Mouse (Mus musculus) gastrocnemius, postnatal 36 days (tissue): ENCODE data around the gene Klhl25. TPM values are rescaled to one million over a fixed set of nuclear protein-coding genes. Genes with fewer than 3 reads are reported as not detected.
A peak's percentile ranks its signal among the peaks of the same experiment; 100 is the strongest.
"Not testable (repeated sequence)": the region's sequence is repeated elsewhere in the genome, so short reads cannot be mapped to it uniquely, and the experiment has no call there.

Source experiments
- DNase-seq, 2 experiments: peaks; one replicate each; pipeline ENCODE4 v3.0.0; 2022
- intact Hi-C: fragments of 180-260 bp; cut with DNase I; formaldehyde crosslinking; loops from one replicate; pipeline ENCODE4 v1.15.1; 2025
- total RNA-seq, 2 experiments: library from RNA; stranded (reverse); gene quantifications; 2 replicates each; pipeline ENCODE4 v1.2.3; 2021

Klhl25 gene
- total RNA-seq, 2 experiments from 2014 or later = 3.3 to 3.4 TPM

DNA sequence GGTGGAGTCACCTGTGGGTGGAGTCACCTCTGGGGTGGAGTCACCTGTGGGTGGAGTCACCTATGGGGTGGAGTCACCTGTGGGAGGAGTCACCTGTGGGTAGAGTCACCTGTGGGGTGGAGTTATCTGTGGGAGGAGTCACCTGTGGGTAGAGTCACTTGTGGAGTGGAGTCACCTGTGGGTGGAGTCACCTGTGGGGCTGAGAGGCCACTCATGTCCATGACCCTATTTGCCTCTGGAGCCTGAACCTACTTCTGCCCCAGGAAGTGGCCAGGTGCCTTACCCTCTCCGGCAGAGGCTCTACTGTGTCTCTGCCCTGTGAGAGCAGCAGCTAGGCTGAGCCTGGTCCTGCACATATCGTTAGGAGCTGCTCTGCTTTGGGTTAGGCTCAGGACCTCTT, 20.6 kb downstream of the Klhl25 start:
- DNase-seq = no peak
- intact Hi-C loops = no loop called here

DNA sequence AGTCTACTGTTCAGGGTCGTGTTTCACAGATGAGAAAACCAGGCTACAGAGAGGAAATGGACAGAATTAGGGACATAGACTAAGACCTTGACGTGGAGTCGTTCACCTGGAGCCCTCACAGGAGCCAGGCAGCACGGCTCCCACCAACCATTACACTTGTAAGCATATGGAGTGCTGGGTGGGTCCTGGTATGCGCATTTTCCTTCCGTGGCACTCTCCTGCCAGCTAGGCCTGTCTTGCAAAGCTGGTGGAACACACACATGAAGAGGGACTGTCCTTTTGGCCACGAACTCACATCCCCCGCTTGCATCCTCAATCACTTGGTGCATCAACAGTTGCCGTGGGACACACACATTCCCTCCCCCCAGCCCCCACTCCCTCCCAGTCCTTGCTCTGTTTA, 22.4 kb downstream of the Klhl25 start:
- no peak for DNase-seq
- intact Hi-C loops = no loop called here

DNA sequence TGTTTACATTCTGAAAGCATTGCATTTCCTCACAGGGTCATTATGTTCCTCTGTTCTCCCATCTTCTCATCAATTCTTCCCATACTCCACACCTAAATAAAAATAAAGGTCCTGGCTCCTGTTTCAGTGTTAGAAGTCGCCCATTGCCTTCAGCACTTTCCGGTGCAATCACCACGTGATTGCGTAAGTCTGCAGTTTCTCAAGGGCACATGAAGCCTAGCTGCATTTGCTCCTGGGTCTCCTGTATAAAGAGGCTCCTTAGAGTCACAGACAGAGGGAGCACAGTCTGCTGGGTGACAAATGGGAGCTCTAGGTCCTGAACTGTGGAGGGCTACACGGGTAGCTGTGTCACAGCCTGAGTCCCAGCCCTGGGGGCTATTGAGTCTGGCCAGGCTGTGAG, 24.1 kb downstream of the Klhl25 start:
- intact Hi-C loops = no loop called here
- no peak for DNase-seq

DNA sequence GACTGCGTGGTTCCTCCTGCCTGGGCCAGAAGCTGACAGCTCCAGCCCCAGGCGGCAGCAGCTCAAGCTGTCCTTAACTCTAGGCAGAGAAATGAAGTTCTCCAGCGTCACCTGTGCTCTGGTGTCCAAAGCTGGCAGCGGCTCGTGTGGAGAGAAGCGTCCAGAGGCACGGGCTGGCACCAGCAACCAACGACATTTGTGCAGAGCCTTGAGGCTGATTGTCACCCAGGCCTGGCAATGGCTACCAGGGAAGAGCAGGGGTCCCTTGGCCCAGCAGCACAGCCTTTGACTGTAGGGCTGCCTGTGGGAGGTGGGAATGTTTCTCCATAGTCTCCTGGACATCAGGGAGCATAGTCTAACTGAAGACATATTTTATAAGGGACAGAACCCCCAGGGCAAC, 24.6 kb downstream of the Klhl25 start:
- DNase-seq = no peak

DNA sequence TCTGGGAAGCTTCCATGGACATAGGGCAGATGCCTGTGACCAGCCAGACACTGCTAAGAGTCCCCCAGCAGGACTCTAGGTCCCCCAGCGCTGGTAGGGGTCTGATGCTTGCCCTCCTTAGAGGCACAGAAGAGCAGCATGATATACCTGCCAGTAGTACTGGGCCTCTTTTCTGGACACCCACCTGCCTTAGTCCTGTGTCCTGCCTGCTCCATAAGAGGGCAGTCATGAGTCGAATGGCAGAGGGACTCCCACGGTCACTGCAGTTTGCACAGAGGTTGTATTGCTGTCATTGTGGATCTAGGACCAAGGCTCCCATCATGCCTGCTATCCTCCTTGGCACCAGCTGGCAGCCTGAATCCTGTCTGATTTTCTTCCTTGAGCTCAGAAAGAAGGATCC, 25.1 kb downstream of the Klhl25 start:
- intact Hi-C loops = no loop called here
- no peak for DNase-seq

More for the DNA sequence above, 24.6 kb downstream of the Klhl25 start:
- intact Hi-C loops = no loop called here

DNA sequence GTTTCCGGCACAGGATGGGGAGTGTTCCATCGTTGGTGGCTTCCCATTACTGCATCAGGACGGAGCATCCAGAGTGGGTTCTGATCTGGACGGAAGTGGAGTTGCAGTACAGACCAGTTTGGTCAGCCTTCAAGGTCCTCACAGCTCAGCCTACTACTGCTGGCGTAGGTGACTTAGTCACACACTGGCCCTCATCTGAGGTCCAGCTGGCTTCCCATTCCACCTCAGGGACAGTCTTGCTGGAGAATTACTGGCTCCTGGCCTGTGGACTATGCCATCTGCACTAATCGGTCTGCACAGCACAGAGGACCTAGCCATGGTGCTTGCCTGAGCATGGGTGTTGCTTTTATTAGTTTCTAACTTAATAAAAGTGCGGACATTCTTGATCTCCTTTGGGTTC, 25.6 kb downstream of the Klhl25 start:
- DNase-seq = no peak

DNA sequence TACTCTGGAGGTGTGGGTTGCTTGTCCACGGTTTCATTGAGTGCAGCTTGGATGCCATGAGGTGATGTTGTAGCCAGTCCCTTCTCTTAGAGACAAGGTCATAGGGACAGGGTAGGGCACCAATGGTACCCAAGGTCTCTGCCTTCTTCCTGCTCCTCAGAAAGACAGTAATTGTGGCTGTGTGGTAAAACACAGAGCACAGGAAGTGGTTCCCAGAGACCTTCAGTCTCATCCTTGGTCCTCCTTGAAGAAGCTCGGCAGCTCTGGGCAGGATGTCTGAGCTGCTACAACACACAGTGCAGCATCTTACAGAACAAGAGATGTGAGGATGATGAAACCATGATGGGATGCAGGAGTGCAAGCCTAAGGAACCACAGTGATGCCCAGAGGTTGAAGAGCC, 31.3 kb downstream of the Klhl25 start:
- intact Hi-C loops = not testable (repeated sequence)

More for the DNA sequence above, 25.6 kb downstream of the Klhl25 start:
- intact Hi-C loops = no loop called here

DNA sequence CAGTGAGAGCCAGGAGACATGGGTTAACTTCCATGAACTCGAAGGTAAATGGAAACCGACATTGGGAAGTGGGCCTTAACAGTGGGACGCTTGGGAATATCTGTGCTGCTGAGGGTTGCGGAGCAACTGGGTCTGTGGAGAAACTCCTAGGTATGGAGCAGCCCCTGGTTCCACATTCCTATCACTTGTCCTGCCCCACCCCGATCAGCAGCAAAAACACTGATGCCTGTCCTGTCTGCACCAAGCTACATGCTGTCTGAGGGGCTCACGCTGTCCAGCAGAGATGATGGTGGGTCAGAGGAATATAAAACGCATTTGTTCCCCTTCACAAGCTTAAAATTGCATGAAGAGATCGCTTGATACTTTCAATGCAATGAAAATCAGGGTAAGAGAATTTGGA, 32.1 kb downstream of the Klhl25 start:
- intact Hi-C loops = loop anchor here (1.0 to 5.0 kb wide), 3 partner anchors 33 to 143 kb away; no protein-coding TSS in a partner anchor
- no peak for DNase-seq

More for the DNA sequence above, 31.3 kb downstream of the Klhl25 start:
- DNase-seq = not testable (repeated sequence)

DNA sequence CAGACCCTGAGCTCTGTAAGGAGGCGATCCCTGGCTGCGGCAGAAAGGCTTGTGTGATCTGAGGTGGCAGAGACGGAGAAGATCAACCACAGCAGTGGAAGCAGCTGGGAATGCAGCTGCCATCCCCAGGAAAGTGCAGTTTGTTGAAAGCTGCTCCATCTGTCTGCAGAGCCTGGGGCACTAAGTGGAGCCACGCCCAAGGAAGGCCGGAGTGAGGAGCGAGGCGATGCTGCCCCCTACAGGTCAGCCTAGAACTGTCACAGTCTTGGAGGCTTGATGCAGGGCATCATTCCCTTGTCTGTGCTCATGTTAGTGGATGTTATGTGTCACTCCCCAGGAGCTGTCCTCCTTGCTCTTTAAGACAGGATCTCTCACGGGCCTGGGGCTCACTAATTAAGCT, 32.5 kb downstream of the Klhl25 start:
- DNase-seq = peak; percentile 73 to 80
- intact Hi-C loops = loop anchor here (1.0 to 5.0 kb wide), 3 partner anchors 34 to 143 kb away; no protein-coding TSS in a partner anchor

DNA sequence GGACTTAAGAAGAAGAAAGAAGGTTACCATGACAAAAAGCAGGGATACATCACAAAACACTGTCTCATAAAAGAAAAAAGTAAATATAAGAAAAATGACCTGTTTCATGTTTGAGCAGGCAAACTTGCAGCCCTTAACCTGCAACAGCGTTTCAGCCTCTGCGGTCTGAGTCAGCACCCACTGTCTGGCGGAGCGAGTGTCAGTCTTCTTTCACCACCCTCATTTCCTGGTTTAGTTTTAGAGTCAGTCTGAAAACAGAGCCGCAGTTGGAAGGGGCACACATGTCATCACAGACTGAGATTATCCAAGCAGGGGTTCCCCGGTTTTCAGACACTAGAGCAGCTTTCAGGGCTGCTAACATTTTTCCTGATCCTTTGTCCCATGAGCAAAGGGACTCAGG, 33.3 kb downstream of the Klhl25 start:
- no peak for DNase-seq
- intact Hi-C loops = loop anchor here (2.0 to 5.0 kb wide), 2 partner anchors 35 to 144 kb away; no protein-coding TSS in a partner anchor

DNA sequence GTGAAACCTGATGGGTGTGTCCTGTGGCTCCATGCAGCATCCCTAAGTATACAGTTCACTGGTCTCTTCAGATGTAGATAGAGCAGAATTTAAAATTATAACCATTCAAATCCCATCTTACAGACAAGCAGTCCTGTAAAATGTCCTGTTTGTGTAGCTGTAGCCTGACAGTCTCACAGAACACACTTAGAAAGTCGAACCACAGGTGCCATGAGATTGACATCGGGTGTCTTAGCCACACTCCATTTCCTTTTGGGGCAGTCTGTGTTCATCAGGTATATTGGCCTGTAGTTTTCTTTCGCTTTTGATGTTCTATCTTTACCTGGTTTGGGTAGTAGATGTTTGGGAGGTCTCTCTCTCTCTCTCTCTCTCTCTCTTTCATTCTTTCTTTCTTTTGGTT, 33.7 kb downstream of the Klhl25 start:
- intact Hi-C loops = loop anchor here (2.0 to 5.0 kb wide), 2 partner anchors 35 to 144 kb away; no protein-coding TSS in a partner anchor
- no peak for DNase-seq

DNA sequence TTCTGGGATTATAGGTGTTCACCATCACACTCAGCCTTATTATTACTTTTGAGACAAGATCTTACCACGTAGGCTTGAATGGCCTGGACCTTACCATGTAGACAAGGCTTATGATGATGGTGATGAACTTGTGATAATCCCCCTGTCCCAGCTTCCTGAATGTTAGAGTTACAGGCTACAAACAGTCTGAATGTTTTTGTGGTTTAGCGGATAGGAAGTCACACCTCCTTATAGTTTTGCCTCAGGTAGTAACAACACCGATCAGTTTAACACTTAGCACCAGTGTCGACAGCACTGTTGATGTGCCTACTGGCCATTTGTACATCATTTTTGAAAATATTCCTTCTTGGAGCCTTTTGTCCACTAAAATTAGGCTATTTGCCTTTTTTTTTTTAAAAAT, 43.4 kb downstream of the Klhl25 start:
- DNase-seq = no peak
- intact Hi-C loops = no loop called here

DNA sequence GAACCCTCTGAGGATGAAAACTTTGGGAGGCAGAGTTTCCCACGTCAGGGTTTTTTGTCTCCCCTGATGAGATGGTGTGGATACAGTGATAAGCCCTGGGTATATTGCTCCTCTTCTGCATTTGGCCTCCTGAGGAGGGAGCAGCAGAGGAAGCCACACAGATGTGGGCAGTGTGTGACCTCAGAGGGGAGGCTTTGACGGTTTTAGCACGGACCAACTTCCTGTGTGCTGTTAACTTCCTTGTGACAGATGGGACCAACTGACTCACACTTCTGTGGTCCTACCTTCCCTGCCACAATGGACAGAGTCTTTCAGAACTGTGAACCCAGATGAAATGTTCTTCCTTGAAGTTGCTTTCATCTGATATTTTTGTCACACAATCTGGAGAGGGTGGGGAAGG, 44.6 kb downstream of the Klhl25 start:
- intact Hi-C loops = no loop called here
- no peak for DNase-seq

DNA sequence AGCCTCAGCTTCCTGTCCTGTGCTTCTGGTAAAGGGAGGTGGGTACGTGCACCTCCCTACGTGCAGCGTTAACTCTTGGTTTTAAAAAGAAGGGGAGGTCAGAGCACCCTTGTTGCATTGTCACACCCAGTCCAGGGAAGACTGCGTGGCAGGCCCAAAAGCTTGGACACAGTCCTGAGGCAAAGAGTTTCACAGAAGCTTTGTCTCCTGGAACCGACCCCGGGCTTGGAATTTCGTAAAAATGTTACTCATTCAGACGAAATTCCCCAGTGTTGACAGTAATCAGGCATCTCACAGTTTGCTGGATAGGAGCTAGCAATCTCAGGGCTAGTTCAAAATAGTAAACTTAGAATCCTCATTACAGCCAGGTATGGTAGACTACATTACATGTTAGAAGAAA, 45.6 kb downstream of the Klhl25 start:
- DNase-seq = peak in 1 of 2 experiments; percentile 63
- intact Hi-C loops = no loop called here

DNA sequence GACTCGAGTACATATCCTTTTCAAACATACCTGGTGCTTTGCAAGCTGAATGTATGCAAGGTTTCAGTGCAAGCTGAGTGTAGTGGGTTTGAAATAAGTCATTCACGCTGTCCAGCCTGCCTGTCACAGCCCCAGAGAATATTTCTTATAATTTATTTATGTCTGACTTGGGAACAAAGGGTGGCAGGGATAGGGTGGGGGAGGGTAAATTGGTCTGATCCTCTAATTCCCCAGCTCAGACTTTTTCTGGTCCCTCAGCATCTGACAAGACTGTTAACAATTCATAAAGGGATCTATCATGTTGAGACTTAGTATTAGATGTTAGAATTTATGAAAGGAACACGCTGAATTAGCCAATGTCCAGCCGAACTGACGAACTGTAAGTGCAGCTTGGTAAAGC, 48.9 kb downstream of the Klhl25 start:
- intact Hi-C loops = no loop called here
- DNase-seq = no peak

DNA sequence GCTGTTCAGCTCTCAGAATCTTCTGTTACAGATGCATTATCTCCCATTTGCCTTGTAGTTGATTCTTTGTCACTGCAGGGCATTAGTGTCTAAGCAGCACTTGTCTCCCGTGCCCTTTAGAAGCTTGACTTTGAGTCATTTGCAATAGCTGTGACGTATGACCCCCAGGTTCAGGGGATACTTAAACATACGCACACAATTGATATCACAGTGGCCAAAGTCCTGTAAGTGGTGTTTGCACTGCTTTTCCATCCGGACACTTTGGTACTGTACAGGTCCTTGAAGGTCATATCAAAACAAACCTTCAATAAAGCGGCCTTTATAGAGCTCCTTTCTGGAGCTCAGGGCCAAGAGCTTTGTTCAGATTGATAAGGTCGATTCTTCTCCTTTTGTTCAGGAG, 51.0 kb downstream of the Klhl25 start:
- no peak for DNase-seq
- intact Hi-C loops = no loop called here

DNA sequence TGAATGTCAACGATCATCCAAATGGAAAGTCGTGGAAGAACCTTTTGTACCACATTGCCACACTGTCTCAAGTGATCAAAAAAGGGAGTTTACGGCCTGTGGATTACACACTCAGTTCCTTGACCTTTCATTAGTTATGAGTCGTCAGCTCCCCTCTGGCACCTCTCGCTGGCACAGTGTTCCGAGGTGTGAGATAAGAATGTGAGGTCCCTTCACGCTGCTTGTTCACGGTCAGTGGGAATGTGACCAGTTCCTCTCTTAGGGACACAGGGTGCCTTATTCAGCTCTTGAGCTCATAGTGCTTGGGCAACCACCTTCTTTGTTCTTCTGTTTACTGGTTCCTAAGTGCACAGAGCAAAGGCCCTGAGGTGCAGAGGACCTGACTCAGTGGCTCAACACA, 51.4 kb downstream of the Klhl25 start:
- DNase-seq = no peak
- intact Hi-C loops = no loop called here

DNA sequence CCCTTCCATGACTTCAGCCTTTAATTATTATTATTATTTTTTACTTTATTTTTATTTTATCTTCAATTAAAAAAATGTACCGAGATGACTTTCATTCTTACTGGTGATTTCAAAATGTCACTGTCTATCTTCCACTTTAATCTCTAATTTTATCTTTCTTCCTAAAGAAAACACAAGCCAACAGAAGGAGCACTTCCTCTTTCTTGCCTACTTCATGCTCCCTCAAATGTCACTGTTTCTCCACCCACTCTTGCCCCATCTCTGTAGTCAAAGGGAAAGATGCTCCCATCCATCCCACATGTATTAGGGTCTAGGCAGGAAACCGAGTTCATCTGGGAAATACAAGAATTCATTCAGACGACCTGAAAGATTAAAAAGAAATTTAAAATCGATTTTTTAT, 51.8 kb downstream of the Klhl25 start:
- intact Hi-C loops = no loop called here
- DNase-seq = no peak

DNA sequence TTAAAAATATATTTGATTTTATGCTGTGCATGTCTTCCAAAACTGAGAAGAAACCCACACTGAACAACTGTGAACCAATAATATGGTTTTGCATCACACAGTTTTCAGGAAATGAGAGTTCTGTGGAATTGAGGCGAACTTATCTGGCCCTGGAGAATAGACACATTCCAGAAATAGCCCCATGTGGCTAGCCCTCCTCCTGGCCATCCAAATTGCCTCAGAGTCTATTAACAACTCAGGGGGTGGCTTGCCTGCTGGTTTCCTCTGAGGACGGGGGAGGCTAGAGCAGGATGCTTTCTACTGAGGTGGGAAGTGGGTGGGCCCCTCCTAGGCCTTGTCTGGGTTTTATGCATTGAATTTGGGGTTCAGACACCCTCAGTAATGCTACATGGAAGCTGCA, 57.0 kb downstream of the Klhl25 start:
- intact Hi-C loops = no loop called here
- DNase-seq = no peak

DNA sequence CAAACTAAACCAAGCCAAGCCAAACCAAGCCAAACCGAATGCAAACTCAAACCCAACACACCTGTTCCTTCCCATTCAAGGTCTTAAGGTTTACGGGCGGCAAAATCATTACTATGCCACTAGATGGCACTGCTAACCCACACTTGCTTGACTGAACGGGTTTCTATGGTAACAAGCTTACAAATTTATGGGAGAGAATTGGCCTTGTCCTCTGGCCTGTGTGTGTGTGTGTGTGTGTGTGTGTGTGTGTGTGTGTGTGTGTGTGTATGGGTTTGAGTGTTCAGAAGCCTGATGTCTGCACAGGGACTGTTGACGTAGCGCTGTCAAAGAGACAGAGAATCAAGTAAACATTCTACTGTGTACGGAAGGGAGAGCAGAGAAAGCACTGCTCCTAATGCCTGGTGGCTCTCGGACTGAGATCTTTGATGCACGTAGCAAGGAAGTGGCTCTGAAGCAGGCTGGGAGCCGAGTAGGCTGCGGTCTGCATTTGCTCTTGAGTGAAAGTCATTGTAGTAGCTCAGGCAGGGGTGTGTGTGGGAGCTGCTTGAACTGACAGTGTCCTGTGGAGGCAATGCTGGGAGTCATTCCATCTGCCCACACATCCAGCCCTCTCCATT, 62.0 kb downstream of the Klhl25 start:
- DNase-seq = no peak
- intact Hi-C loops = loop anchor here (5.0 kb wide), 1 partner anchor 1032 kb away; no protein-coding TSS in a partner anchor

DNA sequence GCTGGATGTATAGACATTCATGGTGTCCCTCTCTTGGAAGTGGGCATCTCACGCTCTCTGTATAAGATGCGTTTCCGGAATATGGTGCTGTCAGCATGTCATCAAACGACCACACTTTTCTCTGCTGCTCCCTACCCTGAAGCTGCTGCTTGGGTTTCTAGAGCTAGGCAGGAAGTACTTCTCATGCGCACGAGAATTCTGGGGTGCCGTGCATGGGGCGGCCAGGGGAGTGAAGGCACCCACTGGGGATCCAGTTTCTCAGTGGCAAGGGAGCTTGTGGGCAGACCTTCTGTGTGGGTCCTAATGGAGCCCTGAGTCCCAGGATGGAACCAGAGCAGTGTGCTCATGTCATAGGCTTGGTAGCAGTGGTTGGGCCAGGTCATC, 62.5 kb downstream of the Klhl25 start:
- no peak for DNase-seq
- intact Hi-C loops = loop anchor here (5.0 kb wide), 1 partner anchor 1032 kb away; no protein-coding TSS in a partner anchor

DNA sequence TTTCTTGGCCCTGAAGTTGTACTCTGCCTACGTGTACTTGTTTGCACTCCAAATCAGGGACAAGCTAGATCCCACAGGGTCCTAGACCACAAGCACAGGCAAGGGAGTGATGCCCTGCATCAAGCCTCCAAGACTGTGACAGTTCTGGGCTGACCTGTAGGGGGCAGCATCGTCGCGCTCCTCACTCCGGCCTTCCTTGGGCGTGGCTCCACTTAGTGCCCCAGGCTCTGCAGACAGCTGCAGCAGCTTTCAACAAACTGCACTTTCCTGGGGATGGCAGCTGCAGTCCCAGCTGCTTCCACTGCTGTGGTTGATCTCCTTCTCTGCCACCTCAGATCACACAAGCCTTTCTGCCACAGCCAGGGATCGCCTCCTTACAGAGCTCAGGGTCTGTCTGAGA, 65.8 kb downstream of the Klhl25 start:
- peak; percentile 66 to 75 for DNase-seq
- intact Hi-C loops = loop anchor here (5.0 kb wide), 1 partner anchor 1028 kb away; no protein-coding TSS in a partner anchor

DNA sequence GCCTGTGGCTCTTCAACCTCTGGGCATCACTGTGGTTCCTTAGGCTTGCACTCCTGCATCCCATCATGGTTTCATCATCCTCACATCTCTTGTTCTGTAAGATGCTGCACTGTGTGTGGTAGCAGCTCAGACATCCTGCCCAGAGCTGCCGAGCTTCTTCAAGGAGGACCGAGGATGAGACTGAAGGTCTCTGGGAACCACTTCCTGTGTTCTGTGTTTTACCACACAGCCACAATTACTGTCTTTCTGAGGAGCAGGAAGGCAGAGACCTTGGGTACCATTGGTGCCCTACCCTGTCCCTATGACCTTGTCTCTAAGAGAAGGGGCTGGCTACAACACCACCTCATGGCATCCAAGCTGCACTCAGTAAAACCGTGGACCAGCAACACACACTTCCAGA, 67.4 kb downstream of the Klhl25 start:
- intact Hi-C loops, DNase-seq: not testable (repeated sequence)
